Mouse (Mus musculus) liver, embryonic 14.5 days (tissue): ENCODE results near the gene Cavin4. TPM values are rescaled to one million over a fixed set of nuclear protein-coding genes. Genes with fewer than 3 reads are reported as not detected.

Source experiments
- ATAC-seq: fragments of 200-750 bp; cut with Nextera tagmentation; 2 replicates; pipeline ENCODE4 v1.8.0; 2017; ENCODE audit warnings: moderate number of reproducible peaks, mild to moderate bottlenecking, moderate library complexity; ENCODE audit not compliant: insufficient read depth
- DNase-seq, 3 experiments: peaks; one replicate each; pipeline ENCODE4 v3.0.0-alpha.2; 2012 to 2013; ENCODE audit warnings: low read depth in 3 of 3, low spot score in 3 of 3
- H3K27ac ChIP-seq: fragments of 300-500 bp; sonication (generic); 2 replicates; pipeline ENCODE4 v1.5.1; 2014; ENCODE audit warnings: moderate library complexity, mild to moderate bottlenecking, control low read depth, inconsistent platforms
- H3K27me3 ChIP-seq: fragments of 300-500 bp; sonication (generic); 2 replicates; pipeline ENCODE4 v1.6.1; 2014; ENCODE audit warnings: mild to moderate bottlenecking, low read length, moderate library complexity; ENCODE audit not compliant: control insufficient read depth, insufficient read depth
- H3K36me3 ChIP-seq: fragments of 300-500 bp; sonication (generic); replicated peaks from 2 replicates; pipeline ENCODE4 v1.6.1; 2014; ENCODE audit warnings: low read depth; ENCODE audit not compliant: control insufficient read depth, insufficient read depth
- H3K4me1 ChIP-seq, 2 experiments: fragments of 200-500 bp in 1 of 2; fragments of 300-500 bp in 1 of 2; sonication (generic) in 1 of 2; replicated peaks; 2 replicates each; pipeline ENCODE4 v1.6.1; 2012 to 2014; ENCODE audit warnings: antibody characterized with exemption in 1 of 2, inconsistent platforms in 1 of 2, low read length in 1 of 2; ENCODE audit not compliant: control insufficient read depth in 2 of 2, insufficient read depth in 2 of 2
- H3K4me2 ChIP-seq: fragments of 300-500 bp; sonication (generic); 2 replicates; pipeline ENCODE4 v1.6.1; 2014; ENCODE audit warnings: low read depth, mild to moderate bottlenecking, control low read depth, moderate library complexity
- H3K4me3 ChIP-seq, 2 experiments: fragments of 200-500 bp in 1 of 2; fragments of 300-500 bp in 1 of 2; sonication (generic) in 1 of 2; 2 replicates each; pipeline ENCODE4 v1.5.1; 2012 to 2014; ENCODE audit warnings: low read depth in 2 of 2, low read length in 2 of 2, mild to moderate bottlenecking in 2 of 2, control low read depth in 1 of 2, inconsistent platforms in 1 of 2, moderate library complexity in 1 of 2; ENCODE audit not compliant: insufficient read depth in 1 of 2
- H3K9ac ChIP-seq: fragments of 300-500 bp; sonication (generic); replicated peaks from 2 replicates; pipeline ENCODE4 v1.6.1; 2014; ENCODE audit warnings: mild to moderate bottlenecking, control low read depth, moderate library complexity
- H3K9me3 ChIP-seq: fragments of 300-500 bp; sonication (generic); 2 replicates; pipeline ENCODE4 v1.6.1; 2016; ENCODE audit warnings: low read length, mixed read lengths; ENCODE audit not compliant: control insufficient read depth
- CTCF ChIP-seq: IDR thresholded peaks from 2 replicates; pipeline ENCODE4 v1.5.1; 2016; ENCODE audit warnings: antibody characterized with exemption, low read depth, control low read depth
- EP300 ChIP-seq: IDR thresholded peaks from 2 replicates; pipeline ENCODE4 v1.6.1; 2016; ENCODE audit warnings: antibody characterized with exemption, low read depth
- WGBS: fragments of 180-500 bp; shearing (Covaris S2); extraction: QIAGEN DNeasy Blood & Tissue Kit; methylation state at CpG from one replicate; pipeline ENCODE4 v1.1.7; 2014; ENCODE audit not compliant: insufficient replicate concordance; 5-methylcytosine and 5-hydroxymethylcytosine counted together
- polyA plus RNA-seq, 2 experiments: library from polyadenylated mRNA; depleted of rRNA in 1 of 2; stranded (reverse) in 1 of 2; unstranded in 1 of 2; fragments of >200 nt; fragmentation: Nextera tagmentation in 1 of 2; extraction: Ambion mirVana in 1 of 2; gene quantifications; 2 replicates each; pipeline versions ENCODE4 v1.2.1 to v1.2.3; 2012 to 2014

Gene Cavin4
- polyA plus RNA-seq (2012; rRNA removed): 0.02 and 0.03 TPM in 2 replicates
- not detected in 2 replicates for polyA plus RNA-seq (2014; fragmentation: Nextera tagmentation; extraction: Ambion mirVana)

GRCm38 (mm10) chr4:48663271-48663670 lies at the start of gene Cavin4:
Gene Cavin4 (plus strand): TSS chr4:48663514.
- no peak for TF ChIP-seq CTCF
- no peak for TF ChIP-seq EP300
- H3K36me3 ChIP-seq: no peaks in the 10 kb centered on the region
- no peak within 1 kb of the TSS for H3K4me3 ChIP-seq
- no peaks in the 10 kb centered on the region for H3K4me1 ChIP-seq
- no peak within 1 kb of the TSS for H3K4me2 ChIP-seq
- whole genome bisulfite sequencing: 81% methylated on average over 10 of the region's 10 CpGs
- no peaks in the 10 kb centered on the region for H3K9me3 ChIP-seq
- H3K9ac ChIP-seq: no peak within 1 kb of the TSS
- ATAC-seq (no peak), DNase-seq (no peak)
- no peaks in the 10 kb centered on the region for H3K27me3 ChIP-seq
- no peak within 1 kb of the TSS for H3K27ac ChIP-seq

GRCm38 (mm10) chr4:48615483-48615882 lies 47.8 kb upstream of the Cavin4 start:
- Histone ChIP-seq H3K4me1 (no peaks in the 10 kb centered on the region), H3K9ac (no peak overlapping the region), H3K4me3 (no peak overlapping the region), H3K27me3 (no peaks in the 10 kb centered on the region), H3K36me3 (no peaks in the 10 kb centered on the region), H3K9me3 (no peaks in the 10 kb centered on the region), H3K4me2 (no peak overlapping the region), H3K27ac (no peak overlapping the region)
- DNase-seq: no peak
- ATAC-seq: no peak
- WGBS: 79% methylated on average over 4 of the region's 4 CpGs
- TF ChIP-seq CTCF (no peak), EP300 (no peak)

- Histone ChIP-seq H3K27ac (no peak overlapping the region), H3K4me3 (no peak overlapping the region), H3K4me1 (no peaks in the 10 kb centered on the region), H3K27me3 (no peaks in the 10 kb centered on the region), H3K4me2 (no peak overlapping the region), H3K9ac (no peak overlapping the region), H3K9me3 (no peaks in the 10 kb centered on the region), H3K36me3 (no peaks in the 10 kb centered on the region)
- 82% methylated on average over 15 of the region's 15 CpGs for WGBS
- TF ChIP-seq CTCF: no peak
- no peak for TF ChIP-seq EP300
- no peak for ATAC-seq
- DNase-seq: no peak
Observed at GRCm38 (mm10) chr4:48617201-48617600, 46.1 kb upstream of the Cavin4 start.

- Histone ChIP-seq H3K27ac (no peak overlapping the region), H3K4me2 (no peak overlapping the region), H3K4me1 (no peaks in the 10 kb centered on the region), H3K4me3 (no peak overlapping the region), H3K9me3 (no peaks in the 10 kb centered on the region), H3K27me3 (no peaks in the 10 kb centered on the region), H3K36me3 (no peaks in the 10 kb centered on the region), H3K9ac (no peak overlapping the region)
- ATAC-seq (no peak), DNase-seq (no peak)
- WGBS: 65% methylated on average over 6 of the region's 6 CpGs
- no peak for TF ChIP-seq CTCF
- TF ChIP-seq EP300: no peak
Observed at GRCm38 (mm10) chr4:48620121-48620520, 43.2 kb upstream of the Cavin4 start.

- H3K36me3 ChIP-seq: no peaks in the 10 kb centered on the region
- H3K9ac ChIP-seq: no peak overlapping the region
- no peaks in the 10 kb centered on the region for H3K27me3 ChIP-seq
- H3K4me2 ChIP-seq: no peak overlapping the region
- ATAC-seq (no peak), DNase-seq (no peak)
- no peaks in the 10 kb centered on the region for H3K9me3 ChIP-seq
- H3K4me3 ChIP-seq: no peak overlapping the region
- WGBS: 68% methylated on average over 6 of the region's 6 CpGs
- no peak overlapping the region for H3K27ac ChIP-seq
- no peak for TF ChIP-seq EP300
- TF ChIP-seq CTCF: no peak
- no peaks in the 10 kb centered on the region for H3K4me1 ChIP-seq
Observed at GRCm38 (mm10) chr4:48622246-48622645, 41.1 kb upstream of the Cavin4 start.
